Mouse (Mus musculus): ENCODE data around the gene Dhx35. TPM values are rescaled to one million over a fixed set of nuclear protein-coding genes. Genes with fewer than 3 reads are reported as not detected.

Dhx35 gene
- total RNA-seq, 2 experiments from 2014 or later: 12.0 to 17.1 TPM

- no peak for DNase-seq
These were observed 9.0 kb downstream of the Dhx35 start for GRCm38 (mm10) chr2:158803575-158803974.

DNA sequence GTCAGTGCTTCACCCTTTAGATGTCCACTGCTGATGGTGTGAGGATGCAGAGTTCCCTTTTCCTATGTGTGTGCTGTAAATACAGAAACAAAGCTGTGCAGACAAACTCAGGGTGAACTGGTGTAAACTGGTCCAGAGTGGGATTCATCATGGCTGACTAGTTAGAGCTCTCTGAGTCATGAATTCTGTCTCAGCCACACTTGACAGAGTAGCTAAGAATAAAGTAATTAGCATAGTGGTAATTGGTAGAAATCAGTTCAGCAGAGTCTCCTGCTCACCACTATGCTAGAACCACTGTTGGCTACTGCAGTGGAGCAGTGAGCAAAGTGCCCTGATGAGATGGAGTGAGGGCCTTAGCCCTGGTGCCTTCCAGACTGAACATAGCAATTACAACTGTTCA, 21.1 kb downstream of the Dhx35 start:
- DNase-seq: no peak

DNA sequence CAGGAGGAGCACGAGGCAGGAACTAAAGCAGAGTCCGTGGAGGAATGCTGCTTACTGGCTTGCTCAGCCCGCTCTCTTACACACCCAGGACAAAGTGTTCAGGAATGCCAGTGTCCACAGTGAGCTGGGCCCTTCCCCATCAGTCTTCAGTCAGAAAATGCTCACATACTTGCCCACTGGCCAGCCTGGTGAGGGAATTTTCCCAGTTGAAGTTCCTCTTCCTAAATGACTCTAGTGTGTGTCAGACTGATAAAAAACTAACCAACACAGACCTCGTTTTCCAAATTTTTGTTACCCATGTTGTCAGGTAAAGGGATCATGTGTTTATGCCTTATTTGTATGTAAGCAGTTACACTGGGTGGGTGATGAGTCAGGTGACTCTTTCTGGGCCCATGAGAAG, 21.6 kb downstream of the Dhx35 start:
- DNase-seq: no peak

- DNase-seq: no peak
These were observed 23.1 kb downstream of the Dhx35 start for GRCm38 (mm10) chr2:158817708-158818107.

DNA sequence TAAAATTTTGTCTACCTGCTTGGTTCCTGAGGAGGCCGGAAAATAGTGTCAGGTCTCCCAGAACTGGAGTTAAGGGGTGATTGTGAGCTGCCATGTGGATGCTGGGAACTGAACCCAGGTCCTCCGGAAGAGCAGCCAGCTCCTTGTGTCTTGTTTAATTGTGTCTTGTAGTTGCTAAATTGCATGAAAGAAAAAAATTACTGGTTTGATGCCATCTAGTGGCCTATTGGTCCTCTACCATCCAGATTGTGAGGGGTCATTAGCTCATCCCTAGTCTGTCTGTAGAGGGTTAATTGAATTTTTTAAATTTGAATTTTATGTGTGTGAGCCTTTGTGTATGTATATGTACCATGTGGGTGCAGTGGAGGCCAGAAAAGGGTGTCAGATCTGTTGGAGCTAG, 33.5 kb downstream of the Dhx35 start:
- DNase-seq: no peak

- DNase-seq: no peak
These were observed 35.1 kb downstream of the Dhx35 start for GRCm38 (mm10) chr2:158829746-158830145.

- peak; percentile 18 to 38 for DNase-seq
These were observed 38.6 kb downstream of the Dhx35 start for GRCm38 (mm10) chr2:158833221-158833620.

GRCm38 (mm10) chr2:158833645-158834044, 39.0 kb downstream of the Dhx35 start:
- no peak for DNase-seq

DNA sequence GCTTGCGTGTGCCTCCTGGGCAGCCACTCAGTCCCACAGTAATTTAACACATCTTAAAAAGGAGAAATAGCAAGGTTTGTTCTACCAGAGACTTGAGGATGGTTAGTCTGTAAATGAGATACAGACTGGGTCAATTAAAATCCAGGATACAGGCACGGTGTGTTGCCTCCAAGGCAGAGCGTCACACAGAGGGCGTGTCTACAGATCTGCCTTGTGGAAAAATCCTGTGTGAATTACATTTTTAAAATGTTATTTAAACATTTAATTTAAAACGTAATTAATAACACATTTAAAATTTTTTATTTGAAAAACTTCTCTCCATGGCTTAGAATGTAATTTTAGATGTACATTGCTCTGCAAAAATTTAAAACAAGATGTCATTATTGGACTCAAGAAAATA, 48.7 kb downstream of the Dhx35 start:
- DNase-seq: no peak

- no peak for DNase-seq
These were observed 50.4 kb downstream of the Dhx35 start for GRCm38 (mm10) chr2:158845031-158845430.

GRCm38 (mm10) chr2:158846208-158846607, 51.6 kb downstream of the Dhx35 start:
- DNase-seq: no peak

DNA sequence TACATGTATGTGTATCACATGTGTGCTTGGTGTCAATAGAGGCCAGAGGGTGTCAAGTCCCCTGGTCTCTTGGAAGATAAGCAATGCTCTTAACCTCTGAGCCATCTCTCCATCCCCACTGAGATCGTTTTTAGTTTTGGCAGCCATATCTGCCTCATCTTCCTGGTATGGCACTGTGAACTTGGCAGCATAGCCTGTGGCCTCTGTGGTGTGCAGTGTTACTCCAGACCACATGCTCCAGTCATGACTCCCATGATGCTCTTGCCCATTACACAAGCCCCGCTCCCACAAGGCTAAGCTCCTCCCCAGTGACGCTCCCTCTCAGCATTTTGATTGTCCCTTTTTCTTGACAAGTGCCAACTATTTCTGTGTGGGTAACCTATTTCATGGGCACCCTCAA, 53.4 kb downstream of the Dhx35 start:
- no peak for DNase-seq

DNA sequence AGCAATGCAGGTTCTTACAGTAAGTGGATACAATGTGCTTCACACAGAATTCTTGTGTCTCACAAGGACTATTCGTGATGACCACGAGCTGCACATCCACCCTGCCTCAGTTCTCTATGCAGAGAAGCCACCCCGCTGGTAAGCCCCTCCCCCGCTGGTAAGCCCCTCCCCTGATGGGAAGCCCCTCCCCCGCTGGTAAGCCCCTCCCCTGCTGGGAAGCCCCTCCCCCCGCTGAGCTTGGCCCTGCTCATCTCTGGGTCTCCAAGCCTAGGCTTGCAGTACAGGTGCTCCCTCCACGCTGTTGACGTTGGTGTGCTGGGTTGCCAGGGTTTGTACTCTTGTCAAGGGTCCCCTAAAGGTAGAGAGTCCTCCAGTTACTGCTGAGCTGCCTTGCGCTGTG, 54.8 kb downstream of the Dhx35 start:
- DNase-seq: no peak

GRCm38 (mm10) chr2:158852579-158852978, 58.0 kb downstream of the Dhx35 start:
- peak; percentile 22 to 61 for DNase-seq

GRCm38 (mm10) chr2:158856896-158857499, 62.4 kb downstream of the Dhx35 start:
- DNase-seq: no peak

DNA sequence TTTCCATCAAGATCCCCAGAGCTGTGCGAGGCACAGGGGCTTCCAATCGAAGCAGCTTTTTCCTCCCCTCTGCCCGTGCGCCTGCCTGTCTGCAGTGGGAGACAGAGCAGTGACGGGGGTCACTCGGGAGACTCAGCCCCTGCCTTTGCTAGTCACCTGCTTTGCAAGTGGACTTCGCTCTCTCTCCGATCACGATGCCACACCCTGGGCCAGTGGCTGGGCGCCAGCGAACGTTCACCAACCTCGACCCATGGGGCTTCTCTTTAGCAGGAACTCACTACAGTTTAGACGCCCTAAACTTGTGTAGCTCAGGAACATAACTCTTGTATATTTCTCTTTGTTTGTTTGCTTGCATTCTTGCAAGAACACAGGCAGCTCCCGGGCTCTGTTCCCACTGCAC, 63.0 kb downstream of the Dhx35 start:
- DNase-seq: no peak

- no peak for DNase-seq
These were observed 66.5 kb downstream of the Dhx35 start for GRCm38 (mm10) chr2:158861115-158861514.

GRCm38 (mm10) chr2:158863341-158864125, 68.9 kb downstream of the Dhx35 start:
- peak; percentile 56 to 65 for DNase-seq

DNA sequence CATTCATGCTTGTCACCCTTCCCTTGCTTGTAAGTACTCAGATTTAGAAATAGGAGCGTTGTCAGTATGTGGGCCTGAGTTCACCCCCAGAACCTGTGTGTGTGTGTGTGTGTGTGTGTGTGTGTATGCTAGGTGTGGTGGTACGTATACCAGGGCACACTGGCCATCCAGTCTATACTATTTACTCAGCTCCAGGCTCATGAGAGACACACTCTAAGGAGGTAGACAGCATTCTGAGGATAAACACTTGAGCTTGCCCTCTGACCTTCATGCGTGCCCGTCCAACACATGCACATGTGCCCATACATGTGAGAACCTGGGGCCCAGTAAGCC, 69.5 kb downstream of the Dhx35 start:
- DNase-seq: no peak

DNA sequence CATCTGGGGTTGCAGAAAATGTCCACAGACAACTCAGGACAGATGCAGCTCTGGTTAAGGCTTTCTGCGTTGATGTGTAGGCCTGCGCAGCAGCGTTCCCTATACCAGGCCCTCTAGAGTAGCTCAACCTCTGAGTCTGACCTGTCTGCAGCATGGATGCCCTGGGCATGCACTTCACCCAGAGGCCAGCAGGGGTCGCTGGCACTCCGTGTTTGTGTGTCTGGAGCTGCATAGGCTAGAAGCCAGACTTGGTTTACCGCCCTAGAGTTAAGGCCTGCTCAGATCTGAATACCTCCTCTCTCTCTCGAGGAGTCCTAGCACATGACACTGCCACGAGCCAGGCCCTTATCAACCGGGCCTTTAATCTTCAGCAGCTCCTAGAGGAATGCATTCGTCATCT, 70.8 kb downstream of the Dhx35 start:
- peak; percentile 55 to 88 for DNase-seq

GRCm38 (mm10) chr2:158886571-158886970, 92.0 kb downstream of the Dhx35 start:
- peak in 1 of 2 experiments; percentile 13 for DNase-seq

- DNase-seq: no peak
These were observed 93.9 kb downstream of the Dhx35 start for GRCm38 (mm10) chr2:158888531-158888930.

DNA sequence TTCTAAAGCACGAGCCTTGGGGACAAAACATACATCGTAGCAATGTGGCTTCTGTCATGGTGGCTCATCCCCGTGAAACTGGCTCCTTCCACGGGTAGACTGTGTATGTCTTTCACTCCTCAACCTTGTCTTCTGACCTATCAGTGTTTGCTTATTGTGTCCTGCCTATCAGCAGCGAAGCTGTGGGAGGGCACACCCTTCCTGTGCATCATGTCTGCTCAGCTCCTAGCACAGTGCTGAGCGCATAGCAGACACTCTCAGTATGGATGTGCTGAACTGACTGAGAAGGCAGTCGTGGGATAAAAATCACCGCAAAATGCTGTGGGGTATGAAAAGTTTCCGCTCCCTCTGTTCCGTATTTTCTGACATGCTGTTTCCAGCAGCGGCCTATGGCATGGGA, 94.6 kb downstream of the Dhx35 start:
- no peak for DNase-seq

GRCm38 (mm10) chr2:158891319-158891718, 96.7 kb downstream of the Dhx35 start:
- no peak for DNase-seq

Data from heart, adult 18-20 months (tissue).